Comparison of ENCODE assay signal across 24 mouse cellular contexts in genomic region chr10:61114246-61114720, GRCm38 (mm10). TPM values are rescaled to one million over a fixed set of nuclear protein-coding genes. Genes with fewer than 3 reads are reported as not detected.
DNase-seq lines count a peak whose midpoint lies in the region; ATAC-seq and TF ChIP-seq lines count a peak whose summit lies in the region.
"Had no signal": no experiment of that assay in that cellular context is flagged by ENCODE, and none has a peak within 500 bp of the region (broad histone marks: within the 10 kb centered on the region; RNA-seq: fewer than 3 reads in every experiment).

No protein-coding gene starts in this region.

- no peak overlapping the region for H3K4me2 ChIP-seq in forebrain, embryonic 16.5 days (ENCODE audit: low read length)
- no peak overlapping the region for H3K4me2 ChIP-seq in forebrain, embryonic 15.5 days (replicated peaks)
- H3K4me2 ChIP-seq: heart, embryonic 11.5 days; hindbrain, embryonic 14.5 days; limb, embryonic 13.5 days had no signal

- H3K36me3 ChIP-seq in C2C12 (ENCODE audit: control insufficient read depth, insufficient read depth) = peaks cover 60% of the 10 kb centered on the region
- peaks cover 17% of the 10 kb centered on the region for H3K36me3 ChIP-seq in forebrain, embryonic 16.5 days (ENCODE audit: control insufficient read depth, insufficient read depth)
- peaks cover 41% of the 10 kb centered on the region for H3K36me3 ChIP-seq in forebrain, embryonic 15.5 days

- WGBS in forebrain, embryonic 16.5 days = 98% methylated on average over 2 of the region's 2 CpGs
- 88% methylated on average over 2 of the region's 2 CpGs for WGBS in forebrain, embryonic 15.5 days

- no peak overlapping the region for H3K27ac ChIP-seq in forebrain, embryonic 16.5 days (ENCODE audit: low read length)
- H3K27ac ChIP-seq in forebrain, embryonic 15.5 days (replicated peaks) = no peak overlapping the region
- H3K27ac ChIP-seq: embryonic facial prominence, embryonic 10.5 days; hindbrain, embryonic 14.5 days; limb, embryonic 13.5 days had no signal

- no peaks in the 10 kb centered on the region for H3K9me3 ChIP-seq in forebrain, embryonic 16.5 days (ENCODE audit: control insufficient read depth, low read length)
- no peaks in the 10 kb centered on the region for H3K9me3 ChIP-seq in forebrain, embryonic 15.5 days
- H3K9me3 ChIP-seq: embryonic facial prominence, embryonic 10.5 days; limb, embryonic 13.5 days had no signal

- no peak overlapping the region for H3K9ac ChIP-seq in forebrain, embryonic 16.5 days (replicated peaks; ENCODE audit: low read depth, low read length)
- no peak overlapping the region for H3K9ac ChIP-seq in forebrain, embryonic 15.5 days (replicated peaks)
- H3K9ac ChIP-seq: hindbrain, embryonic 14.5 days; limb, embryonic 13.5 days had no signal

- no peaks in the 10 kb centered on the region for H3K79me3 ChIP-seq in C2C12 (ENCODE audit: low read depth)

- peaks cover 6% of the 10 kb centered on the region for H3K79me2 ChIP-seq in C2C12 (ENCODE audit: control insufficient read depth, insufficient read depth)

- TF ChIP-seq CTCF in C2C12 (IDR thresholded peaks at IDR 0.05; ENCODE audit: control insufficient read depth, insufficient read depth, insufficient read length) = no peak

- intact Hi-C loops in gastrocnemius, postnatal 36 days (cut with DNase I) = no loop called here

- no peaks in the 10 kb centered on the region for H3K27me3 ChIP-seq in C2C12 (ENCODE audit: control insufficient read depth, insufficient read depth, insufficient read length)
- no peaks in the 10 kb centered on the region for H3K27me3 ChIP-seq in forebrain, embryonic 16.5 days (replicated peaks; ENCODE audit: control insufficient read depth, insufficient read depth, low read length)
- H3K27me3 ChIP-seq in forebrain, embryonic 15.5 days = no peaks in the 10 kb centered on the region
- H3K27me3 ChIP-seq: limb, embryonic 13.5 days had no signal

- H3K4me3 ChIP-seq in C2C12 (ENCODE audit: insufficient read depth, poor library complexity, severe bottlenecking) = no peak overlapping the region
- no peak overlapping the region for H3K4me3 ChIP-seq in forebrain, embryonic 16.5 days (replicated peaks; ENCODE audit: low read length)
- no peak overlapping the region for H3K4me3 ChIP-seq in forebrain, embryonic 15.5 days
- H3K4me3 ChIP-seq: embryonic facial prominence, embryonic 10.5 days; limb, embryonic 13.5 days had no signal

- DNase-seq in Muller cell, postnatal 12 days (ENCODE audit: inconsistent ontology term) = peak; percentile 77
- DNase-seq in skeletal muscle tissue, adult 2 months (ENCODE audit: low read depth, low spot score) = peak; percentile 16
- DNase-seq in gastrocnemius, postnatal 36 days = no peak
- DNase-seq: adrenal gland, postnatal 36 days; cerebellum, adult 8-10 months; heart, postnatal 10 days; kidney, postnatal 36 days; layer of hippocampus, adult 9-11 months; lung, postnatal 10 days; thymus, postnatal 14 days had no signal

- peaks cover 2% of the 10 kb centered on the region; the same call in 1 of the 2 replicates for H3K4me1 ChIP-seq in forebrain, embryonic 16.5 days (replicated peaks; ENCODE audit: control insufficient read depth, insufficient read depth, low read length)
- H3K4me1 ChIP-seq in forebrain, embryonic 15.5 days = no peaks in the 10 kb centered on the region
- H3K4me1 ChIP-seq: embryonic facial prominence, embryonic 10.5 days; limb, embryonic 13.5 days had no signal

- ATAC-seq in granulocyte monocyte progenitor cell, adult 5-6 weeks (replicated peaks; ENCODE audit: poor library complexity, severe bottlenecking) = peak; percentile 91
- no peak for ATAC-seq in forebrain, embryonic 16.5 days
- no peak for ATAC-seq in forebrain, embryonic 15.5 days (replicated peaks)
- ATAC-seq: forebrain, embryonic 14.5 days; midbrain, embryonic 16.5 days had no signal

- H3ac ChIP-seq in C2C12 (ENCODE audit: control insufficient read depth, insufficient read length, low read depth) = no peak overlapping the region

TF ChIP-seq in C2C12, 6 proteins besides CTCF, POLR2A, EP300 and RAD21:
- TF ChIP-seq CEBPB (IDR thresholded peaks at IDR 0.05; ENCODE audit: low read depth) (peak; percentile 88), MAX (IDR thresholded peaks at IDR 0.05) (no peak), MYOD1 (IDR thresholded peaks at IDR 0.05; ENCODE audit: control insufficient read depth, insufficient read length, low read depth) (no peak), USF1 (IDR thresholded peaks at IDR 0.05; ENCODE audit: low read depth) (no peak), MYOG (IDR thresholded peaks at IDR 0.05; ENCODE audit: control insufficient read depth, extremely low read depth, insufficient read length) (no peak)

RNA-seq across cellular contexts. Expression of gene Pcbd1, which starts 25.2 kb away (rescaled TPM):
- polyA plus RNA-seq in C2C12 (2012; fragmentation: generic; extraction: Trizol) = 0.28 TPM
- 7.9 and 18.7 TPM in 2 replicates for total RNA-seq in granulocyte monocyte progenitor cell, adult 5-6 weeks (2014; fragmentation: Nextera tagmentation)
- total RNA-seq in granulocyte monocyte progenitor cell, adult 5-6 weeks (2017) = 6.1 and 7.7 TPM in 2 replicates
- 12.9 and 16.1 TPM in 2 replicates for polyA plus RNA-seq in forebrain, embryonic 16.5 days (2015; fragmentation: Nextera tagmentation; extraction: Ambion mirVana)
- polyA plus RNA-seq in forebrain, embryonic 15.5 days (2015; fragmentation: Nextera tagmentation; extraction: Ambion mirVana) = 15.8 and 16.5 TPM in 2 replicates
- under 1 TPM; 0.79 to 0.82 TPM for total RNA-seq in gastrocnemius, postnatal 36 days (2021)

RNA-seq across cellular contexts. Expression of gene Sgpl1, which starts 33.2 kb away (rescaled TPM):
- 43.9 TPM for polyA plus RNA-seq in C2C12 (2012; fragmentation: generic; extraction: Trizol)
- total RNA-seq in granulocyte monocyte progenitor cell, adult 5-6 weeks (2014; fragmentation: Nextera tagmentation) = 36.8 and 44.5 TPM in 2 replicates
- 29.1 and 48.2 TPM in 2 replicates for total RNA-seq in granulocyte monocyte progenitor cell, adult 5-6 weeks (2017)
- polyA plus RNA-seq in forebrain, embryonic 16.5 days (2015; fragmentation: Nextera tagmentation; extraction: Ambion mirVana) = 64.0 and 69.2 TPM in 2 replicates
- 63.6 and 65.8 TPM in 2 replicates for polyA plus RNA-seq in forebrain, embryonic 15.5 days (2015; fragmentation: Nextera tagmentation; extraction: Ambion mirVana)
- 1 to 10 TPM; 5.7 to 6.7 TPM for total RNA-seq in gastrocnemius, postnatal 36 days (2021)

RNA-seq across cellular contexts. Expression of gene Tbata, which starts 57.5 kb away (rescaled TPM):
- not detected for polyA plus RNA-seq in C2C12 (2012; fragmentation: generic; extraction: Trizol)
- not detected in 2 replicates for total RNA-seq in granulocyte monocyte progenitor cell, adult 5-6 weeks (2014; fragmentation: Nextera tagmentation)
- total RNA-seq in granulocyte monocyte progenitor cell, adult 5-6 weeks (2017) = not detected in 2 replicates
- 1.3 and 1.5 TPM in 2 replicates for polyA plus RNA-seq in forebrain, embryonic 16.5 days (2015; fragmentation: Nextera tagmentation; extraction: Ambion mirVana)
- 1.3 and 3.2 TPM in 2 replicates for polyA plus RNA-seq in forebrain, embryonic 15.5 days (2015; fragmentation: Nextera tagmentation; extraction: Ambion mirVana)
- 1 to 10 TPM in 1 of 2 experiments, not detected in 1; 1.7 TPM for total RNA-seq in gastrocnemius, postnatal 36 days (2021)
- total RNA-seq: adrenal gland, postnatal 36 days; heart, postnatal 10 days had no signal
- polyA plus RNA-seq: heart, embryonic 11.5 days; hindbrain, embryonic 14.5 days; intestine, embryonic 14.5 days; kidney, embryonic 14.5 days; limb, embryonic 13.5 days; liver, embryonic 16.5 days; small intestine, adult 2 months had no signal

Comparison
In these comparisons a context has a peak if more than half of its experiments do, and no peak if none do; other contexts are left out.
1. DNase-seq: peak in Muller cell, postnatal 12 days (single experiment) and skeletal muscle tissue, adult 2 months (single experiment); none in gastrocnemius, postnatal 36 days (0 of 2).
2. RNA of gene Pcbd1, which starts 25.2 kb away (polyA plus RNA-seq): 15.8 to 16.5 TPM in forebrain, embryonic 15.5 days and 12.9 to 16.1 TPM in forebrain, embryonic 16.5 days; 0.28 TPM in C2C12 (single experiment); every median in the first group is over 10 times any median in the second.